ENCODE assay signal across 11 mouse cellular contexts in genomic region chr3:60740543-60741294, GRCm38 (mm10).
A peak's percentile ranks its signal among the peaks of the same experiment; 100 is the strongest.
DNase-seq lines count a peak whose midpoint lies in the region; ATAC-seq lines count a peak whose summit lies in the region.
"Had no signal": no experiment of that assay in that cellular context is flagged by ENCODE, and none has a peak within 500 bp of the region (broad histone marks: within the 10 kb centered on the region; RNA-seq: fewer than 3 reads in every experiment).

No protein-coding gene starts in this region.

- no peaks in the 10 kb centered on the region for H3K9me3 ChIP-seq in heart, embryonic 10.5 days
- H3K9me3 ChIP-seq in lung, embryonic 16.5 days (ENCODE audit: control insufficient read depth, low read length), result no peaks in the 10 kb centered on the region
- H3K9me3 ChIP-seq: liver, embryonic 12.5 days had no signal

- no peak overlapping the region for H3K4me2 ChIP-seq in lung, embryonic 16.5 days (ENCODE audit: low read depth, low read length)
- H3K4me2 ChIP-seq: liver, embryonic 12.5 days had no signal

- H3K4me1 ChIP-seq in heart, embryonic 10.5 days, result no peaks in the 10 kb centered on the region
- no peaks in the 10 kb centered on the region; the same call in 1 of the 2 replicates for H3K4me1 ChIP-seq in lung, embryonic 16.5 days (replicated peaks; ENCODE audit: control insufficient read depth, insufficient read depth, low read length)

- H3K27ac ChIP-seq in heart, embryonic 10.5 days, result no peak overlapping the region
- peak overlapping the region; percentile 80 for H3K27ac ChIP-seq in lung, embryonic 16.5 days (ENCODE audit: low read length)
- H3K27ac ChIP-seq: liver, embryonic 12.5 days had no signal

- no peaks in the 10 kb centered on the region for H3K36me3 ChIP-seq in heart, embryonic 10.5 days
- H3K36me3 ChIP-seq in lung, embryonic 16.5 days (ENCODE audit: control insufficient read depth, insufficient read depth, low read length), result no peaks in the 10 kb centered on the region
- H3K36me3 ChIP-seq: liver, embryonic 12.5 days had no signal

- H3K4me3 ChIP-seq in heart, embryonic 10.5 days, result no peak overlapping the region
- H3K4me3 ChIP-seq in lung, embryonic 16.5 days (ENCODE audit: low read length), result no peak overlapping the region
- H3K4me3 ChIP-seq: liver, embryonic 12.5 days had no signal

- H3K27me3 ChIP-seq in heart, embryonic 10.5 days (ENCODE audit: insufficient read depth, poor library complexity, severe bottlenecking), result no peaks in the 10 kb centered on the region
- H3K27me3 ChIP-seq in lung, embryonic 16.5 days (ENCODE audit: control insufficient read depth, insufficient read depth, low read depth, low read length), result no peaks in the 10 kb centered on the region
- H3K27me3 ChIP-seq: liver, embryonic 12.5 days had no signal

- peak; percentile 85 for ATAC-seq in lung, embryonic 16.5 days (ENCODE audit: low read depth)
- ATAC-seq: liver, embryonic 12.5 days; midbrain, embryonic 16.5 days had no signal

- no peak overlapping the region for H3K9ac ChIP-seq in lung, embryonic 16.5 days (ENCODE audit: low read length)
- H3K9ac ChIP-seq: liver, embryonic 12.5 days had no signal

- DNase-seq in heart, postnatal 10 days, result peak; percentile 15 to 29
- DNase-seq in heart, embryonic 10.5 days (ENCODE audit: low spot score), result no peak
- DNase-seq in adrenal gland, postnatal 14 days, result peak; percentile 17
- peak; percentile 30 for DNase-seq in gastrocnemius, postnatal 14 days
- no peak for DNase-seq in embryo, embryonic 9.5 days (ENCODE audit: extremely low spot score)
- no peak for DNase-seq in B cell, adult 2 months
- no peak for DNase-seq in right cerebral cortex, postnatal 25 days
- DNase-seq: thymus, postnatal 4 days had no signal

- intact Hi-C loops in heart, postnatal 10 days (cut with DNase I), result no loop called here
- intact Hi-C loops in gastrocnemius, postnatal 14 days (cut with DNase I; ENCODE audit: low total_unique reads), result no loop called here

Comparison
In these comparisons a context has a peak if more than half of its experiments do, and no peak if none do; other contexts are left out.
1. DNase-seq: peak in heart, postnatal 10 days (2 of 2), adrenal gland, postnatal 14 days (single experiment) and gastrocnemius, postnatal 14 days (single experiment); none in heart, embryonic 10.5 days (single experiment), embryo, embryonic 9.5 days (single experiment), B cell, adult 2 months (0 of 2) and right cerebral cortex, postnatal 25 days (single experiment).